ENCODE assay signal across 22 mouse cellular contexts in the genomic region with DNA sequence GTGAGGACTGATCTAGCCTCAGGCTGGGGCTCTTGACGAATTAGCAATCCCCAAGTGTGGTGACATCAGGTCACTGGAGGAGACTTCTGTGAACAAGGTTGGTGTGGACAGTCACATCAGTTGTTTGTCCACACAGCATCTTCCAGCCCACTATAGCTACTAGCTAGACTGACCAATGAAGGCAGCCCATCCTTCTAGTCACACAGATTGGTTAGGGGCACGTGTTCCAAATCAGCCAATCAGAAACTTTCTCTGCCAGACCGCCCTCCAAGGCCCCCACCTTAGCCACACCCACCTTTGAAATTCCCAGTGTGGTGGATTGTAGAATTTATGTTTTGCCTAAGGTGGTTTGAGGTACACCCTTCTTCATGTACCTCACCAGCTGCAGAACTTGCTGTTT. TPM values are rescaled to one million over a fixed set of nuclear protein-coding genes. Genes with fewer than 3 reads are reported as not detected.
"Had no signal": no experiment of that assay in that cellular context is flagged by ENCODE, and none has a peak within 500 bp of the region (broad histone marks: within the 10 kb centered on the region; RNA-seq: fewer than 3 reads in every experiment).

No protein-coding gene starts in this region.

- H3K4me1 ChIP-seq: liver, embryonic 12.5 days; liver, embryonic 15.5 days; megakaryocyte, embryonic 14.5 days; neural tube, embryonic 15.5 days had no signal

- H3K9ac ChIP-seq: limb, embryonic 13.5 days; liver, embryonic 12.5 days; liver, embryonic 15.5 days; lung, embryonic 15.5 days; neural tube, embryonic 12.5 days; neural tube, embryonic 15.5 days had no signal

- H3K27ac ChIP-seq: limb, embryonic 13.5 days; liver, embryonic 12.5 days; liver, embryonic 15.5 days; lung, embryonic 15.5 days; neural tube, embryonic 12.5 days; neural tube, embryonic 15.5 days had no signal

- H3K4me2 ChIP-seq: limb, embryonic 13.5 days; liver, embryonic 12.5 days; liver, embryonic 15.5 days; lung, embryonic 15.5 days; neural tube, embryonic 12.5 days; neural tube, embryonic 15.5 days had no signal

- H3K27me3 ChIP-seq: limb, embryonic 13.5 days; lung, embryonic 15.5 days; neural tube, embryonic 12.5 days; neural tube, embryonic 15.5 days had no signal

- H3K36me3 ChIP-seq: limb, embryonic 10.5 days; limb, embryonic 13.5 days; liver, embryonic 12.5 days; liver, embryonic 15.5 days; lung, embryonic 15.5 days; midbrain, embryonic 10.5 days; neural tube, embryonic 12.5 days; neural tube, embryonic 15.5 days had no signal

- H3K9me3 ChIP-seq: limb, embryonic 10.5 days; limb, embryonic 13.5 days; liver, embryonic 12.5 days; liver, embryonic 15.5 days; lung, embryonic 15.5 days; megakaryocyte, embryonic 14.5 days; midbrain, embryonic 10.5 days; neural tube, embryonic 12.5 days; neural tube, embryonic 15.5 days had no signal

- H3K4me3 ChIP-seq: limb, embryonic 10.5 days; limb, embryonic 13.5 days; liver, embryonic 12.5 days; liver, embryonic 15.5 days; lung, embryonic 15.5 days; megakaryocyte, embryonic 14.5 days; midbrain, embryonic 10.5 days; neural tube, embryonic 12.5 days; neural tube, embryonic 15.5 days had no signal

- DNase-seq: kidney, adult 9 months; kidney, postnatal 14 days; kidney, postnatal 4 days; layer of hippocampus, adult 9-11 months; liver; lung, adult 18-20 months; lung, postnatal 10 days; lung, postnatal 36 days; midbrain, embryonic 14.5 days; retina, postnatal 1 day; thymus, adult 18-20 months; thymus, postnatal 36 days had no signal

RNA-seq across cellular contexts. Expression of gene Il22ra1, which starts 54.5 kb away (rescaled TPM):
- total RNA-seq: layer of hippocampus, adult 18-20 months had no signal
- polyA plus RNA-seq: limb, embryonic 10.5 days; limb, embryonic 13.5 days; midbrain, embryonic 10.5 days; midbrain, embryonic 14.5 days; neural tube, embryonic 12.5 days; neural tube, embryonic 15.5 days had no signal
